Comparison of ENCODE assay signal across 9 mouse cellular contexts in the genomic region with DNA sequence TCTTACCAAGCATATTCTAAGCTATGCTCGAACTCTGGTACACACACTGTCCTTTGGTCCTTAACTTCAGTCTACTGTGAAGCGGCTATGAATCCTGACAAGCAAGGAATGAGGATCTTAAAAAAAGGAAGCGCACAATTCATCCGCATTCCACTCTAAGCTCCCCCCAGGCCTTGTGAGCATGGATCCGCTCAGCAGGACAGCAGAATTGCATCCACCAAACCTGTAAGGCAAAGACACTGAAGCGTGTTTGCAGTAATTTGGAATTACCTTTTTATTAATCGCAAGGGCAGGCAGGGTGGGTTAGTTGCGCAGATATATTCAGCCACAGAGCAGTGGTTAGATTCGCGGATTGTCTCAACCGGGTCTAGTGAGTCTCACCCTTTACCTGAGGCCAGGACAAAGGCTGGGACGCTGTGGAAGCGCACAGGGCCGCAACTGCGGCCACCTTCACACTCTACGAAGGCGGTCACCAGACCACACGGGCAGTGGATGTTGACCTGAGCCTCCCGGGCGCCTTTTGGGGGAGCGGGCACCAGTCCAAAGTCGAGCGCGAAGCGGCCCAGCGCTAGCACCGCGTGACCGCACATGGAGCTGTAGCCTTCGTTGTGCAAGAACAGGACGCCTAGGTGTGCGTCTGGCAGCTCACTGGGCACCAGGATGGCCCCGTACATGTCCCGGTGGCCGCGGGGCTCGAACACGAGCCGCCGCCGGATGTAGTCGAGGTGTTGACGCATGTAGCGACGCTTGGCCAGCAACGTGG. TPM values are rescaled to one million over a fixed set of nuclear protein-coding genes. Genes with fewer than 3 reads are reported as not detected.
DNase-seq lines count a peak whose midpoint lies in the region; ATAC-seq and TF ChIP-seq lines count a peak whose summit lies in the region.
"Had no signal": no experiment of that assay in that cellular context is flagged by ENCODE, and none has a peak within 500 bp of the region (broad histone marks: within the 10 kb centered on the region; RNA-seq: fewer than 3 reads in every experiment).

No protein-coding gene starts in this region.

- peak overlapping the region; percentile 64 for H3K4me3 ChIP-seq in lung, embryonic 14.5 days (ENCODE audit: low read depth, low read length)
- peak overlapping the region; percentile 62 to 78 for H3K4me3 ChIP-seq in heart, embryonic 14.5 days (ENCODE audit: control insufficient read depth in 1 of 2, insufficient read depth in 1 of 2, low read depth in 1 of 2, low read length in 2 of 2)
- H3K4me3 ChIP-seq in midbrain, embryonic 10.5 days: peak overlapping the region; percentile 73

- TF ChIP-seq CTCF in lung, embryonic 14.5 days (IDR thresholded peaks at IDR 0.05; ENCODE audit: low read depth): no peak

- H3K4me2 ChIP-seq in lung, embryonic 14.5 days: peak overlapping the region; percentile 89
- peak overlapping the region; percentile 93 for H3K4me2 ChIP-seq in heart, embryonic 14.5 days (ENCODE audit: low read length)

- H3K9me3 ChIP-seq in lung, embryonic 14.5 days (ENCODE audit: low read depth, low read length): no peaks in the 10 kb centered on the region
- H3K9me3 ChIP-seq in heart, embryonic 14.5 days (ENCODE audit: control insufficient read depth, low read length): no peaks in the 10 kb centered on the region
- no peaks in the 10 kb centered on the region for H3K9me3 ChIP-seq in midbrain, embryonic 10.5 days (replicated peaks)

- no peaks in the 10 kb centered on the region for H3K27me3 ChIP-seq in lung, embryonic 14.5 days (ENCODE audit: insufficient read depth, low read length)
- no peaks in the 10 kb centered on the region for H3K27me3 ChIP-seq in heart, embryonic 14.5 days (ENCODE audit: control insufficient read depth, insufficient read depth, low read length)
- H3K27me3 ChIP-seq in midbrain, embryonic 10.5 days (ENCODE audit: low read depth, poor library complexity, severe bottlenecking): no peaks in the 10 kb centered on the region

- peak; percentile 72 for DNase-seq in lung, embryonic 14.5 days
- DNase-seq in lung, postnatal 4 days: no peak
- DNase-seq in adrenal gland, postnatal 36 days: peak; percentile 64 to 80
- peak; percentile 87 for DNase-seq in kidney, postnatal 10 days
- DNase-seq in midbrain, embryonic 10.5 days (ENCODE audit: low spot score): no peak
- no peak for DNase-seq in frontal cortex, postnatal 10 days (ENCODE audit: low spot score in 2 of 2)
- no peak for DNase-seq in frontal cortex, postnatal 36 days (ENCODE audit: low spot score in 2 of 2)

- H3K36me3 ChIP-seq in lung, embryonic 14.5 days (ENCODE audit: insufficient read depth): no peaks in the 10 kb centered on the region
- H3K36me3 ChIP-seq in heart, embryonic 14.5 days (ENCODE audit: control insufficient read depth, insufficient read depth, low read length): no peaks in the 10 kb centered on the region
- no peaks in the 10 kb centered on the region for H3K36me3 ChIP-seq in midbrain, embryonic 10.5 days

- H3K9ac ChIP-seq in lung, embryonic 14.5 days: peak overlapping the region; percentile 77
- H3K9ac ChIP-seq in heart, embryonic 14.5 days (ENCODE audit: low read length): peak overlapping the region; percentile 86

- peak; percentile 14; the same call in 1 of the 2 replicates for ATAC-seq in lung, embryonic 14.5 days (ENCODE audit: insufficient read depth)
- no peak; the same call in 1 of the 2 replicates for ATAC-seq in heart, embryonic 14.5 days (ENCODE audit: insufficient number of reproducible peaks, insufficient read depth, low FRiP score, low read depth)

- 2% methylated on average over 46 of the region's 46 CpGs for WGBS in lung, embryonic 14.5 days
- WGBS in heart, embryonic 14.5 days: 4% methylated on average over 46 of the region's 46 CpGs
- 3% methylated on average over 46 of the region's 46 CpGs for WGBS in midbrain, embryonic 10.5 days

- H3K4me1 ChIP-seq in lung, embryonic 14.5 days (ENCODE audit: insufficient read depth): peaks cover 5% of the 10 kb centered on the region
- peaks cover 5 to 31% of the 10 kb centered on the region in 2 experiments; a peak in 3 of 4 replicates for H3K4me1 ChIP-seq in heart, embryonic 14.5 days (ENCODE audit: control insufficient read depth in 2 of 2, insufficient read depth in 2 of 2, low read length in 2 of 2)
- H3K4me1 ChIP-seq in midbrain, embryonic 10.5 days: peaks cover 44% of the 10 kb centered on the region

- peak overlapping the region; percentile 88 for H3K27ac ChIP-seq in lung, embryonic 14.5 days (ENCODE audit: low read depth)
- peak overlapping the region; percentile 86 to 88 for H3K27ac ChIP-seq in heart, embryonic 14.5 days (replicated peaks in 1 of 2; ENCODE audit: control insufficient read depth in 1 of 2, insufficient read depth in 1 of 2, low read depth in 2 of 2, low read length in 2 of 2)
- peak overlapping the region; percentile 96 for H3K27ac ChIP-seq in midbrain, embryonic 10.5 days (replicated peaks)

RNA-seq across cellular contexts. Expression of a gene that starts 0.8 kb away (rescaled TPM):
- 25.0 and 25.2 TPM in 2 replicates for polyA plus RNA-seq in lung, embryonic 14.5 days (2014; fragmentation: Nextera tagmentation; extraction: Ambion mirVana)
- total RNA-seq in adrenal gland, postnatal 36 days (2021): 10 to 100 TPM; 11.0 to 26.1 TPM
- polyA plus RNA-seq in heart, embryonic 14.5 days (2014; fragmentation: Nextera tagmentation; extraction: Ambion mirVana): 20.1 and 26.3 TPM in 2 replicates
- 6.7 and 7.8 TPM in 2 replicates for polyA plus RNA-seq in midbrain, embryonic 10.5 days (2016; fragmentation: Nextera tagmentation; extraction: Ambion mirVana)
- total RNA-seq: neutrophil, adult 5-6 weeks had no signal

RNA-seq across cellular contexts. Expression of a gene that starts 0.9 kb away (rescaled TPM):
- polyA plus RNA-seq in lung, embryonic 14.5 days (2014; fragmentation: Nextera tagmentation; extraction: Ambion mirVana): 54.9 and 56.8 TPM in 2 replicates
- 10 to 100 TPM; 36.9 to 58.8 TPM for total RNA-seq in adrenal gland, postnatal 36 days (2021)
- polyA plus RNA-seq in heart, embryonic 14.5 days (2014; fragmentation: Nextera tagmentation; extraction: Ambion mirVana): 65.2 and 70.5 TPM in 2 replicates
- polyA plus RNA-seq in midbrain, embryonic 10.5 days (2016; fragmentation: Nextera tagmentation; extraction: Ambion mirVana): 84.5 and 102 TPM in 2 replicates

RNA-seq across cellular contexts. Expression of a gene that starts 13.5 kb away (rescaled TPM):
- 0.68 and 0.88 TPM in 2 replicates for polyA plus RNA-seq in lung, embryonic 14.5 days (2014; fragmentation: Nextera tagmentation; extraction: Ambion mirVana)
- total RNA-seq in adrenal gland, postnatal 36 days (2021): 1 to 10 TPM; 1.9 to 3.0 TPM
- 0.69 and 0.82 TPM in 2 replicates for polyA plus RNA-seq in heart, embryonic 14.5 days (2014; fragmentation: Nextera tagmentation; extraction: Ambion mirVana)
- 0.46 and 0.82 TPM in 2 replicates for polyA plus RNA-seq in midbrain, embryonic 10.5 days (2016; fragmentation: Nextera tagmentation; extraction: Ambion mirVana)

Comparison
In these comparisons a context has a peak if more than half of its experiments do, and no peak if none do; other contexts are left out.
1. DNase-seq: peak in lung, embryonic 14.5 days (single experiment), adrenal gland, postnatal 36 days (2 of 2) and kidney, postnatal 10 days (single experiment); none in lung, postnatal 4 days (0 of 2), midbrain, embryonic 10.5 days (single experiment), frontal cortex, postnatal 10 days (0 of 2) and frontal cortex, postnatal 36 days (0 of 2).
2. Peak in every context shown above with its lines, with median percentiles within 50 percentile points of each other: H3K27ac ChIP-seq and H3K4me3 ChIP-seq.